Mouse (Mus musculus) liver, embryonic 14.5 days (tissue): ENCODE data around the gene Hmgb3.

Source experiments
- CTCF ChIP-seq: IDR thresholded peaks from 2 replicates; pipeline ENCODE4 v1.5.1; 2016; ENCODE audit warnings: antibody characterized with exemption, low read depth, control low read depth
- EP300 ChIP-seq: IDR thresholded peaks from 2 replicates; pipeline ENCODE4 v1.6.1; 2016; ENCODE audit warnings: antibody characterized with exemption, low read depth

GRCm38 (mm10) chrX:71544731-71545130, 11.0 kb upstream of the Hmgb3 start:
- TF ChIP-seq CTCF (no peak), EP300 (no peak)
